Mouse (Mus musculus): Measurements from ENCODE around the gene Erap1.

- TF ChIP-seq CTCF (IDR thresholded peaks at IDR 0.05; ENCODE audit: extremely low read depth, insufficient read depth, low read length), result no peak
- no peak for TF ChIP-seq POLR2A (IDR thresholded peaks at IDR 0.05; ENCODE audit: extremely low read depth, insufficient read depth, low read length)
These were observed 94.4 kb downstream of the Erap1 start for GRCm38 (mm10) chr13:74733726-74734125.
